Mouse (Mus musculus) kidney, embryonic 14.5 days (tissue): Measurements from ENCODE around the gene Aldh1l1. TPM values are rescaled to one million over a fixed set of nuclear protein-coding genes. Genes with fewer than 3 reads are reported as not detected.

Experiments used
- ATAC-seq: fragments of 200-750 bp; cut with Nextera tagmentation; 2 replicates; pipeline ENCODE4 v1.8.0; 2017; ENCODE audit warnings: moderate number of reproducible peaks, mild to moderate bottlenecking, moderate TSS enrichment, moderate library complexity; ENCODE audit not compliant: low FRiP score, low TSS enrichment
- H3K27ac ChIP-seq: fragments of 300-500 bp; sonication (generic); 2 replicates; pipeline ENCODE4 v1.5.1; 2014; ENCODE audit warnings: low read depth, mild to moderate bottlenecking, low read length, moderate library complexity, mixed read lengths
- H3K27me3 ChIP-seq: fragments of 300-500 bp; sonication (generic); 2 replicates; pipeline ENCODE4 v1.6.1; 2014; ENCODE audit warnings: mild to moderate bottlenecking, low read length; ENCODE audit not compliant: control insufficient read depth, insufficient read depth
- H3K36me3 ChIP-seq: fragments of 300-500 bp; sonication (generic); 2 replicates; pipeline ENCODE4 v1.6.1; 2014; ENCODE audit warnings: low read length, mixed read lengths; ENCODE audit not compliant: control insufficient read depth, insufficient read depth
- H3K4me1 ChIP-seq: fragments of 300-500 bp; sonication (generic); 2 replicates; pipeline ENCODE4 v1.6.1; 2014; ENCODE audit warnings: low read length, mixed read lengths; ENCODE audit not compliant: control insufficient read depth, insufficient read depth
- H3K4me2 ChIP-seq: fragments of 300-500 bp; sonication (generic); replicated peaks from 2 replicates; pipeline ENCODE4 v1.6.1; 2014; ENCODE audit warnings: low read depth, mild to moderate bottlenecking, low read length
- H3K4me3 ChIP-seq: fragments of 300-500 bp; sonication (generic); 2 replicates; pipeline ENCODE4 v1.5.1; 2014; ENCODE audit warnings: mild to moderate bottlenecking, low read length
- H3K9ac ChIP-seq: fragments of 300-500 bp; sonication (generic); 2 replicates; pipeline ENCODE4 v1.6.1; 2014; ENCODE audit warnings: low read depth, mild to moderate bottlenecking, low read length, moderate library complexity
- H3K9me3 ChIP-seq: fragments of 300-500 bp; sonication (generic); 2 replicates; pipeline ENCODE4 v1.6.1; 2016; ENCODE audit warnings: low read length; ENCODE audit not compliant: control insufficient read depth
- WGBS: fragments of 180-500 bp; shearing (Covaris S2); extraction: QIAGEN DNeasy Blood & Tissue Kit; methylation state at CpG from one replicate; pipeline ENCODE4 v1.1.7; 2014; 5-methylcytosine and 5-hydroxymethylcytosine counted together
- polyA plus RNA-seq: library from polyadenylated mRNA; unstranded; fragments of >200 nt; fragmentation: Nextera tagmentation; extraction: Ambion mirVana; gene quantifications from 2 replicates; pipeline ENCODE4 v1.2.1, GENCODE M21; 2014

The Aldh1l1 gene
- polyA plus RNA-seq, 1 experiment from 2014 or later = 2.9 TPM

DNA sequence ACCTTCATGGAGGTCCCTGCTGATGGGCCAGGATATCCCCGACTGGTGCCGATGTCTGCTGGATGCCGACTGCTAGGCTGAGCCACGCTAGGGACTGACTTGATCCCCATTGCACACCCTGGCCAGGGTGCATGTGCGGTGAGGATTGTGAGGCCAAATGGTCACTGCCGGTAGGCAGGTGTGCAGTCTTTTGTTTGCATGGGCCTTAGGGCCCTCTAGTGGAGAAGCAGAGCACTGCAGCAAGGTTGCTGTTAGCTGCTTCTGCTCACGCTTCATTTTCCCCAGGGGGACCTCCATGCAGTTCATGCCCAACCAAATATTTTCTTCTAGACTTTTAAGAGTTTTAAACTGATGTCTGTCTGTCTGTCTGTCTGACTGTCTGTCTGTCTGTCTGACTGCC, 120.3 kb downstream of the Aldh1l1 start:
- H3K27me3 ChIP-seq = peaks cover 5% of the 10 kb centered on the region; the same call in 1 of the 2 replicates
- ATAC-seq = no peak

DNA sequence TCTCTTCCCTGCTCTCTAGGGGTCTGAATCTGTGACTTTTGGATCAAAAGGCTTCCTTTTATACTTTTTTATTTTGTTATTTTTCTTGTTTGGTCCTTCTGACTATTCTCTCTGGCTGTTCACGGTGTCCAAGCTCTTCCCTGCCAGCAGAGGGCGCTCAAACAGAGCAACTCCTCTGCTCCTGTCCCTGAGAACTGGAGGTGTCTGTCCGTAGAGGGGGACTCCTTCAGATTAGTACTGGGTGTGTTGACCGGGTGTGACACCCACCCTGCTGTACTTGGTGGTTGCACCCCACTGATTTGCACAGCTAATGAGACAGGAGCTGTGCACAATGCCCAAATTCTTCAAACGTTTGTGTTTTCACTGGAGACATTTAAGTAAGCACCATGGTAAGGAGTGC, 121.0 kb downstream of the Aldh1l1 start:
- peaks cover 8% of the 10 kb centered on the region; the same call in 1 of the 2 replicates for H3K4me1 ChIP-seq

More for the DNA sequence above, 120.3 kb downstream of the Aldh1l1 start:
- no peak overlapping the region for H3K9ac ChIP-seq
- no peaks in the 10 kb centered on the region for H3K36me3 ChIP-seq
- WGBS = 13% methylated on average over 7 of the region's 7 CpGs
- H3K4me3 ChIP-seq = no peak overlapping the region
- H3K9me3 ChIP-seq = no peaks in the 10 kb centered on the region
- no peak overlapping the region for H3K4me2 ChIP-seq
- H3K27ac ChIP-seq = no peak overlapping the region
- H3K4me1 ChIP-seq = peaks cover 8% of the 10 kb centered on the region; the same call in 1 of the 2 replicates

GRCm38 (mm10) chr6:90608186-90608585, 122.0 kb downstream of the Aldh1l1 start:
- no peak overlapping the region for H3K27ac ChIP-seq
- 75% methylated on average over 6 of the region's 6 CpGs for WGBS
- ATAC-seq = no peak
- H3K36me3 ChIP-seq = no peaks in the 10 kb centered on the region
- H3K9ac ChIP-seq = no peak overlapping the region
- no peak overlapping the region for H3K4me3 ChIP-seq
- peaks cover 5% of the 10 kb centered on the region; the same call in 1 of the 2 replicates for H3K27me3 ChIP-seq
- H3K4me1 ChIP-seq = peaks cover 8% of the 10 kb centered on the region; the same call in 1 of the 2 replicates
- H3K4me2 ChIP-seq = no peak overlapping the region
- H3K9me3 ChIP-seq = no peaks in the 10 kb centered on the region

More for the DNA sequence above, 121.0 kb downstream of the Aldh1l1 start:
- Histone ChIP-seq H3K9me3 (no peaks in the 10 kb centered on the region), H3K27me3 (peaks cover 5% of the 10 kb centered on the region; the same call in 1 of the 2 replicates), H3K9ac (no peak overlapping the region), H3K4me3 (no peak overlapping the region), H3K36me3 (no peaks in the 10 kb centered on the region), H3K27ac (no peak overlapping the region), H3K4me2 (no peak overlapping the region)
- ATAC-seq = no peak
- WGBS = 11% methylated on average over 5 of the region's 5 CpGs

GRCm38 (mm10) chr6:90610248-90610647, 124.0 kb downstream of the Aldh1l1 start:
- 87% methylated on average over 5 of the region's 5 CpGs for WGBS
- no peak for ATAC-seq
- H3K9me3 ChIP-seq = no peaks in the 10 kb centered on the region

DNA sequence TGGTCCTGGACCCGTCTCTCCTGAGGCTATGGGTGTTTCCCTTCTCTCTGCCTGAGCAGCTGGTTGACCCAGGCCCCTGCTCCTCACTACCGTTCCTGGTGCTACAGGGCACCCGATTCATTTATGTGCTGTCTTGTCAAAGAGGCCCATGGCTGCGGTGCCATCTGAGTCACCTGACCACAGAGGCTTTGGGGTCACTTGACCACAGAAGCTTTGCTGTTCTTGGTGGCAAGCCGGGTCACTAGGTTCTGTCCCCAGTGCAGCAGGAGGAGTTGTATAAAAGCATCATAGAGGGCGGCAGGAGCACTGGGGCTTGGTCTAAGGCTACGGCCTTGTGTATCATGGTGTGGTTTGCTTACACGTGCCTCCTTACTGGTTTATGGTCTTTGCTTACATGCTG, 127.0 kb downstream of the Aldh1l1 start:
- no peaks in the 10 kb centered on the region for H3K27me3 ChIP-seq
- H3K4me1 ChIP-seq = no peaks in the 10 kb centered on the region
- no peak overlapping the region for H3K4me3 ChIP-seq
- no peak overlapping the region for H3K27ac ChIP-seq
- no peaks in the 10 kb centered on the region for H3K36me3 ChIP-seq
- no peak overlapping the region for H3K9ac ChIP-seq
- ATAC-seq = no peak
- no peak overlapping the region for H3K4me2 ChIP-seq
- H3K9me3 ChIP-seq = no peaks in the 10 kb centered on the region
- WGBS = 69% methylated on average over 8 of the region's 8 CpGs

More at GRCm38 (mm10) chr6:90610248-90610647, 124.0 kb downstream of the Aldh1l1 start:
- Histone ChIP-seq H3K9ac (no peak overlapping the region), H3K36me3 (no peaks in the 10 kb centered on the region), H3K4me3 (no peak overlapping the region), H3K27ac (no peak overlapping the region), H3K4me1 (peaks cover 7% of the 10 kb centered on the region; the same call in 1 of the 2 replicates), H3K4me2 (no peak overlapping the region), H3K27me3 (peaks cover 5% of the 10 kb centered on the region; the same call in 1 of the 2 replicates)

- no peak overlapping the region for H3K9ac ChIP-seq
- H3K27ac ChIP-seq = no peak overlapping the region
- no peak overlapping the region for H3K4me3 ChIP-seq
- no peaks in the 10 kb centered on the region for H3K36me3 ChIP-seq
- WGBS = 82% methylated on average over 7 of the region's 7 CpGs
- H3K9me3 ChIP-seq = no peaks in the 10 kb centered on the region
- peaks cover 15% of the 10 kb centered on the region for H3K4me1 ChIP-seq
- no peak for ATAC-seq
- no peak overlapping the region for H3K4me2 ChIP-seq
- no peaks in the 10 kb centered on the region for H3K27me3 ChIP-seq
Observed at GRCm38 (mm10) chr6:90615362-90615761, 129.1 kb downstream of the Aldh1l1 start.

DNA sequence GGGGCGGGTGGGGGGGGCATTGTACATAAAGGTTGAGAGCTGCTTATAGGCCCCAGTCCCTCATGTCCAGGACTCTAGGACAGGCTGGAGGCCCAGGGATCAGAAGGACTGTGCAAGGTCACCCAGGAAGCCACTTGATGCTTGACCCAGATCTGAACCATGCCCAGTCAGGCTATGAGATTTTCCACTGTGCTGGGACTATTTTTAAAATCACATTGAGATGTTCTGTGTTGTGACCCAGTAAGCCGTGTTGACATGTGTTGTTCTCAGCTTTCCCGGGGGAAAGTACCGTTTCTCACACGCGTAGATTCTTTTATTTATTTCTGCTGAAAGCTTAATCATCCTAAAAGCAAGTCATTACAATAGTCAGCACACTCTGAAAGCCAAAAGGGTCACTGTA, 129.8 kb downstream of the Aldh1l1 start:
- ATAC-seq = no peak
- no peaks in the 10 kb centered on the region for H3K9me3 ChIP-seq
- H3K9ac ChIP-seq = no peak overlapping the region
- WGBS = 79% methylated on average over 6 of the region's 6 CpGs
- peaks cover 20% of the 10 kb centered on the region for H3K4me1 ChIP-seq
- H3K4me2 ChIP-seq = no peak overlapping the region
- no peaks in the 10 kb centered on the region for H3K36me3 ChIP-seq
- H3K27me3 ChIP-seq = no peaks in the 10 kb centered on the region
- no peak overlapping the region for H3K27ac ChIP-seq
- no peak overlapping the region for H3K4me3 ChIP-seq

- 91% methylated on average over 6 of the region's 6 CpGs for WGBS
Observed at GRCm38 (mm10) chr6:90616481-90616880, 130.3 kb downstream of the Aldh1l1 start.

GRCm38 (mm10) chr6:90618274-90618673, 132.0 kb downstream of the Aldh1l1 start:
- H3K27me3 ChIP-seq = no peaks in the 10 kb centered on the region
- H3K4me2 ChIP-seq = no peak overlapping the region
- no peak for ATAC-seq
- no peak overlapping the region for H3K27ac ChIP-seq
- no peaks in the 10 kb centered on the region for H3K9me3 ChIP-seq
- no peak overlapping the region for H3K4me3 ChIP-seq
- H3K36me3 ChIP-seq = no peaks in the 10 kb centered on the region
- H3K4me1 ChIP-seq = peaks cover 42% of the 10 kb centered on the region
- H3K9ac ChIP-seq = no peak overlapping the region
- 70% methylated on average over 4 of the region's 4 CpGs for WGBS

More at GRCm38 (mm10) chr6:90616481-90616880, 130.3 kb downstream of the Aldh1l1 start:
- no peak overlapping the region for H3K9ac ChIP-seq
- no peak overlapping the region for H3K4me3 ChIP-seq
- peaks cover 24% of the 10 kb centered on the region for H3K4me1 ChIP-seq
- no peak for ATAC-seq
- no peaks in the 10 kb centered on the region for H3K36me3 ChIP-seq
- no peak overlapping the region for H3K4me2 ChIP-seq
- no peaks in the 10 kb centered on the region for H3K27me3 ChIP-seq
- H3K9me3 ChIP-seq = no peaks in the 10 kb centered on the region
- H3K27ac ChIP-seq = no peak overlapping the region
